Mouse (Mus musculus) lung, postnatal 0 days (tissue): Measurements from ENCODE around the gene Gm1604a. TPM values are rescaled to one million over a fixed set of nuclear protein-coding genes. Genes with fewer than 3 reads are reported as not detected.
A peak's percentile ranks its signal among the peaks of the same experiment; 100 is the strongest.
"Not testable (repeated sequence)": the region's sequence is repeated elsewhere in the genome, so short reads cannot be mapped to it uniquely, and the experiment has no call there.

Experiments used
- ATAC-seq: fragments of 200-750 bp; cut with Nextera tagmentation; 2 replicates; pipeline ENCODE4 v1.8.0; 2017; ENCODE audit warnings: moderate library complexity
- DNase-seq: peaks from one replicate; pipeline ENCODE4 v3.0.0-alpha.2; 2016; ENCODE audit warnings: low spot score
- H3K27ac ChIP-seq: fragments of 300-500 bp; sonication (generic); 2 replicates; pipeline ENCODE4 v1.5.1; 2014; ENCODE audit warnings: antibody characterized with exemption, mild to moderate bottlenecking, low read length, mixed read lengths
- H3K27me3 ChIP-seq: fragments of 300-500 bp; sonication (generic); replicated peaks from 2 replicates; pipeline ENCODE4 v1.6.1; 2014; ENCODE audit warnings: low read length, mixed read lengths; ENCODE audit not compliant: insufficient read depth
- H3K36me3 ChIP-seq: fragments of 300-500 bp; sonication (generic); 2 replicates; pipeline ENCODE4 v1.6.1; 2014; ENCODE audit warnings: low read length, mixed read lengths; ENCODE audit not compliant: insufficient read depth
- H3K4me1 ChIP-seq: fragments of 300-500 bp; sonication (generic); 2 replicates; pipeline ENCODE4 v1.6.1; 2014; ENCODE audit warnings: antibody characterized with exemption, low read depth, low read length, mixed read lengths; ENCODE audit not compliant: insufficient read depth
- H3K4me2 ChIP-seq: fragments of 300-500 bp; sonication (generic); replicated peaks from 2 replicates; pipeline ENCODE4 v1.6.1; 2014; ENCODE audit warnings: low read depth, mild to moderate bottlenecking, low read length, moderate library complexity, mixed read lengths
- H3K4me3 ChIP-seq: fragments of 300-500 bp; sonication (generic); 2 replicates; pipeline ENCODE4 v1.5.1; 2014; ENCODE audit warnings: low read depth, low read length
- H3K9ac ChIP-seq: fragments of 300-500 bp; sonication (generic); replicated peaks from 2 replicates; pipeline ENCODE4 v1.6.1; 2014; ENCODE audit warnings: low read depth, mild to moderate bottlenecking
- H3K9me3 ChIP-seq: fragments of 300-500 bp; sonication (generic); 2 replicates; pipeline ENCODE4 v1.6.1; 2016; ENCODE audit warnings: low read length, mixed read lengths
- WGBS: fragments of 180-500 bp; shearing (Covaris S2); extraction: QIAGEN DNeasy Blood & Tissue Kit; methylation state at CpG from one replicate; pipeline ENCODE4 v1.1.7; 2014; 5-methylcytosine and 5-hydroxymethylcytosine counted together
- polyA plus RNA-seq: library from polyadenylated mRNA; unstranded; fragments of >200 nt; fragmentation: Nextera tagmentation; extraction: Ambion mirVana; gene quantifications from 2 replicates; pipeline ENCODE4 v1.2.1, GENCODE M21; 2015

The Gm1604a gene
- polyA plus RNA-seq, 1 experiment from 2014 or later = not detected

DNA sequence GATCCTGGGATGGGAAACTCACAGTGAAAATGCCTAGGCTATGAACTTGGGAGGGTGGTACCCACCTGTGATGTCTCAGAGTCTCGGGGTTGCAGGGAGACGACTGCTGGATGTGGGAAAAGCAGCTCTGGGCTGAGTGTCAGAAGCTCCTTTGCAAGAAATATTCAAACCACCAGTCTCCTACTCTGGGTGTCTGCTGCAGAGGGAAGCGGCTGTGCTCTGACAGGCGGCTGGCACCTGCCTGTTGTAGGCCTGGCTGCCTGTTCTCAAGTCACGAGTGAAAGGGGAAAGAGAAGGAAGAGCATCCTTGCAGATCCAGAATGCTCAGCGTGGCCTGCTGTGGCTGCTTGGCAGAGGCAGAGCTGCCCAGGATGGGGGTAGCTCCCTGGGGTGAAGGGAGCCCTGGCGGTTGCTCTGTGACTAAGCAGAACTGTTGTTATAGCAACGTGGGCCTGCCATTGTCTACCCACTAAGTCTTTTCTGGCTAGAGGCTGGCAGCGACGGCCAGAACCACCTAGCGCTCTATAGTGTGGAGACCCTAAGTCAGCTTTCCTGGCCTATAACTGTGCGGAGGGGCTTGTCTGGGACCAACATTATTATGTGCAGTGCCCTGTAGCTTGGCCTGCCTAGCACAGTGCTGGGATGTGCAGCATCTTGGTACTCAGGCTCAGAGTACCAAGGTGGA lies 72.6 kb downstream of the Gm1604a start:
- not testable (repeated sequence) for H3K9ac ChIP-seq, H3K4me3 ChIP-seq, H3K36me3 ChIP-seq, H3K4me2 ChIP-seq, H3K27ac ChIP-seq, DNase-seq, H3K4me1 ChIP-seq, H3K27me3 ChIP-seq, H3K9me3 ChIP-seq, ATAC-seq
- no CpG with 5 or more reads among the region's 12 CpGs for WGBS

DNA sequence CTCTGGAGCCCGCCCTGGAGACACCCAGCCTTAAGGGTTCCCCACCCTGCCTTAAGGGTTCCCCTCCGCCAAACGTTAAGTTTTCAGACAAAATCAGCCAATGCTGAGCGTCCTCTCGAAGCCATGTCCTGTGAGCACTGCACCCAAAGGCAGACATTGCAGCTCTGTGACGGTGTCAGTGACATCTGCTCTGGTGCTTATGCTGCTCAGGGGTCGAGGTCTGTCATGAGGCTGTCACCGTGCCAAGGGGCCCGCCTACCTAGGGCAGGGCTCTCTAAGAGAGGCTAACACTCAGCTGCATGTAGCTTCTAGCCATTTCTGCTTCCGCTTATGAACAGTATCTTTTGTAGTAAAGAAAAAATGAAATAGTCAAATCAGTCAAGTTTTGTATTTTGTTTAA lies 73.7 kb downstream of the Gm1604a start:
- H3K27ac ChIP-seq, H3K36me3 ChIP-seq: not testable (repeated sequence)
- 0 out of 2 replicates have a peak, but pooled peaks have one; percentile 32 for ATAC-seq

DNA sequence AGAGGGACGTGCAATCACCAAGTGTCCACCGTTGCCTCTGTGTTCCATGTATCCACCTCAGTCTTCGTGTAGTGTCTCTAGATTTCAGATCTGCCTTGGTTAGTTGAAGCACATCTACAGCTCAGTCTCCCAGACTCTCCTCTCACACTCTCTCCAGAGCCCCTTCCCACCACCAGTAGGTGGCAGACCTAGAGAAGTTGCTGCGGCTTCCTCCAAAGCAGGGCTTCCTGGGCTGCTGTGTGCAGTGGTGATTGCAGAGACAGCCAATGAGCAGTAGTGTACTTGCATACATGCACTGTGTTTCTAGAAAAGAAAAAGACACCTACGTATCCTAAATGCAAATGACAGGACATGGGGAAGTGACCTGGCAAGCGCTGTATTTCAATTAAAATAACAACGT lies 77.6 kb downstream of the Gm1604a start:
- no CpG with 5 or more reads among the region's 7 CpGs for WGBS
- not testable (repeated sequence) for H3K9ac ChIP-seq, H3K27me3 ChIP-seq, H3K27ac ChIP-seq, H3K9me3 ChIP-seq, H3K4me3 ChIP-seq, H3K36me3 ChIP-seq, H3K4me1 ChIP-seq, DNase-seq, H3K4me2 ChIP-seq
- peak; percentile 35; the same call in 1 of the 2 replicates for ATAC-seq

More for the DNA sequence above, 73.7 kb downstream of the Gm1604a start:
- not testable (repeated sequence) for H3K9ac ChIP-seq, H3K4me2 ChIP-seq, H3K4me1 ChIP-seq, H3K9me3 ChIP-seq, H3K27me3 ChIP-seq, H3K4me3 ChIP-seq, DNase-seq
- WGBS = 53% methylated on average over 2 of the region's 10 CpGs

DNA sequence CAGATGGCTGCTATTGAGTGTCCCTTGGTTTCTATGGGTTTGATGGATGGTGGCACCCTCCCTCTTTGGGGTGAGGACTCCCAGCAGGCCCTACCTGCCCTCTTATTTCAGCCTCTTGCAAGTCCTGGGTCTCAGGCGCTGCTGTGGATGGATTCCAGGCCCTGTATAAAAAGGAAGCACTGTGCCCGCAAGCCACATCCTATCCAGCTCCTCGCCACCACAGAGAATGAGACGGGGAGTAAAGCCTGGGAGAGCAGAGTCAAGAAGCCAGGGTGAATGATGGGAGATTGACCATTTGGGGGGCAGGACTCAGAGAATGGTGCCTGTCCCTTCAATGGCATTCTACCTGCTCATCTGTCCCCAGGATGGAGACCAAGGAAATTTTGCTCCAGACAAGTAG lies 86.3 kb downstream of the Gm1604a start:
- H3K9ac ChIP-seq, H3K4me3 ChIP-seq, H3K4me2 ChIP-seq, H3K27me3 ChIP-seq, ATAC-seq, H3K4me1 ChIP-seq, H3K27ac ChIP-seq, H3K36me3 ChIP-seq, DNase-seq, H3K9me3 ChIP-seq: not testable (repeated sequence)
- 74% methylated on average over 3 of the region's 4 CpGs for WGBS

DNA sequence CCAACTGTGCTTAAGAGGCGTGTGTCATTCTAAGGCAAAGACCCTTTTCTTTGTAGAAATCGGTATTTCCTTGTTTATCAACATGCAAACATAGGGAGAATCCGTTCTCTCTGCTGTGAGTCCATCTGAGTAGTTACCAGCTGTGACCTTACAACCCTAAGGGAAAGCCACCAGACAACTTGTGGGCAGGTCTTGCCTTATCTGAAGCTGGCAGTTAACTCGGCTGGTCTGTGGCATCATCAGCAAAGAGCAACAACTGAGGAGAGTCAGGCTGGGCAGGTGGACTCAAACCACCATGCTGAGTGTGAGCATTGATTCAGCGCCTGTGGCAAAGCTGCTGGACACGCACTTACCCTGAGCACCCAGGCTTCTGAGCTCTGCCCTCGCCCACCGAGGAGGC lies 90.9 kb downstream of the Gm1604a start:
- not testable (repeated sequence) for H3K4me1 ChIP-seq, DNase-seq, H3K4me2 ChIP-seq, ATAC-seq, H3K27me3 ChIP-seq, H3K27ac ChIP-seq, H3K9me3 ChIP-seq, H3K4me3 ChIP-seq, H3K9ac ChIP-seq, H3K36me3 ChIP-seq
- 75% methylated on average over 5 of the region's 8 CpGs for WGBS

DNA sequence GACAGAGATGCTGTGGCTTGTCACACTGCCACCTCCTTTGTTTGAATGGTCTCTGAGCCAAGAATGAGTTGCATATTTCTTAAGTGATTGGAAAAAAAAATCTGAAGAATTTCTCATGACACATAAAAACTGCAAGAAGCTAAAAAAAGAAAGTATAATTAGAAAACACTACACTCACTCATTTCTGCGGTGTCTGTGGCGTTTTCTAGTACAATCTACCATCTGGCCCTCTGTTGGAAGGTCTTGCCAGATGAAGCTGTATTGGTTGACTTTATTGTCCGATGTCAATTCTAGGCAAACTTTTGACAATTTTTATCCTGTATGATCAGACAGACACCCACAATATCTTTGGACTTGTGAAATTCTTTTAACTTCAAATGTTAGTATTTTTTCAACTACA lies 95.5 kb downstream of the Gm1604a start:
- not testable (repeated sequence) for H3K4me1 ChIP-seq, H3K27me3 ChIP-seq, H3K4me3 ChIP-seq, H3K36me3 ChIP-seq, H3K27ac ChIP-seq, H3K9ac ChIP-seq, ATAC-seq, H3K4me2 ChIP-seq, H3K9me3 ChIP-seq
- DNase-seq = peak; percentile 14
- WGBS = 57% methylated on average over 3 of the region's 3 CpGs

DNA sequence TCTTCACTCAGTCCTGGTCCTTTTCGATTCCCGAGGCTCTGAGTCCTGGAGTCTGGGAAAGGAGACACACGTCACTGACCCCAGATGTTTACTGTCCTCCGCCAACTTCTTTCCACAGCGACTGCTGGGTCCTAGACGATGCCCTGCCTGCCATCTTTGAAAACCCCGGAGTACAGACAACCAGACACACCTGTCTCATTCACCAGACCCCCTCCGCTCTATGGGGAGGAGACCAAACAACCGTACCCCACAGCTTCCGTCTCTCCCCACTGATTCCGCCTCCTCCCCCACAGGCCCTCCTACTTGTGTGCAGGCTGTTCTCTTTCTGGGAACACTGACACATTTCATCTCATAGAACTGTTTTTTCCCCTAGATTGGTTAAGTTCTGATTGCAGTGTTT lies 97.2 kb downstream of the Gm1604a start:
- not testable (repeated sequence) for H3K4me3 ChIP-seq, H3K27me3 ChIP-seq, H3K4me1 ChIP-seq, H3K4me2 ChIP-seq, H3K36me3 ChIP-seq, H3K27ac ChIP-seq, H3K9me3 ChIP-seq, H3K9ac ChIP-seq
- WGBS = 62% methylated on average over 11 of the region's 11 CpGs
- peak; percentile 2 for DNase-seq
- ATAC-seq = peak; percentile 23; the same call in 1 of the 2 replicates

DNA sequence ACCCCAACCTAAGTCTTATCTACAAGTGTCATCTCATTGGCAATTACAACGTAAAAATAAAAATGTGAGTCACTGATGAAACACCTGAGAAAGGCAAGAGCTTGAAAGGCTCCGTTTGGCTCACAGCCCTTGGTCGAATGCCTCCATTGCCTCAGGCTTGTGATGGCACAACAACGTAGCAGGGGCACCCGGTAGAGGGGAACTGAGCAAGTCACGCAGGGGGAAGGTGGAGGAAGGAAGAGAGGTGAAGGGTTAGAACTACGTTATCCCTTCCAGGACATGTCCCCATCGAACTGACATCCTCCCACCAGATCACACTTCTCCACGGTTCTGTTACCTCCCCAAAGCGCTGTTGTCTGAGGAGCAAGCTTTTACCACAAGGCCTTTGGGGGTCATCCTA lies 101.1 kb downstream of the Gm1604a start:
- H3K36me3 ChIP-seq, H3K4me1 ChIP-seq, DNase-seq, H3K9ac ChIP-seq, ATAC-seq, H3K27me3 ChIP-seq, H3K4me2 ChIP-seq, H3K9me3 ChIP-seq, H3K27ac ChIP-seq, H3K4me3 ChIP-seq: not testable (repeated sequence)
- 38% methylated on average over 5 of the region's 10 CpGs for WGBS

DNA sequence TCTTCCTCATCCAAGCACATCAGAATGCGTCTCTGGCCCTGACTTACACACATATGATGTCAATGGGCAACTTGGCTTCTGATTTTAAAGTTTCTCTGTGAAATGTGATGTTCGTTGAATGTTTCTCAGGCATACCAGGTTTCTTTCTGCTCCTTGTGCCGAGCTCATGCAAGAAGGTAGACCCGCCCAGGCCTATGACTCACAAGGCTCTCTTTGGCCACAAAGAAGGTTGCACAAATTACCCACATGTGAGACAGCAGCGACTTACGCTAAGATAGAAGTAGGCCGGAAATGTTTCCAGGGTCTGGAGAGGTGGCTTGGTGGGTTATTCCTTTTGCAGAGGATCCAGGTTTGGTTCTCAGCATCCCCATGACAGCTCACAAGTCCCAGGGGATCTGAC lies 108.6 kb downstream of the Gm1604a start:
- no CpG with 5 or more reads among the region's 7 CpGs for WGBS
- H3K4me1 ChIP-seq, H3K9ac ChIP-seq, H3K4me2 ChIP-seq, ATAC-seq, H3K27ac ChIP-seq, H3K36me3 ChIP-seq, H3K4me3 ChIP-seq, DNase-seq, H3K9me3 ChIP-seq, H3K27me3 ChIP-seq: not testable (repeated sequence)

DNA sequence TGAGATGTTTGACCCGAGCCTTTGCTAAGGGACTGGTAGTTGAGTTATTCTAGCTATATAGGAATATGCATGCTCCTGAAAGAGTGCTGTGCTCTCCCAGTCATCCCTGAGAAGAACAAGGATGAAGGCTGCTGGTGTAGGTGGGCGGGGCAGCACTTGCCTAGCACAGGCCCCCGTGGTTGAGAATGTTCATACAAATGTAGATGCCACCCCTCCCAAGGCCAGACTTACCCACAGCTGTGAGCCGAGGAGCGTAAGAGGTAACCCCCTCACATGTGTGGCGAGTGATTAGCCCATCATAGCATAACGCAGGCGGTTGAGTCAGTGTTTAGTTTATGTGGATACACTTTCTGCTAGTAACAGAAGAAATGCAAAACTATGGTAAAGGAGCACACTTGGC lies 109.9 kb downstream of the Gm1604a start:
- not testable (repeated sequence) for H3K27me3 ChIP-seq, H3K4me2 ChIP-seq, DNase-seq, H3K9me3 ChIP-seq, H3K9ac ChIP-seq, H3K4me1 ChIP-seq, H3K27ac ChIP-seq, H3K36me3 ChIP-seq, ATAC-seq, H3K4me3 ChIP-seq
- 89% methylated on average over 7 of the region's 8 CpGs for WGBS
